Mouse (Mus musculus) gastrocnemius, adult 2 months (tissue): ENCODE data around the gene Pdzk1ip1. TPM values are rescaled to one million over a fixed set of nuclear protein-coding genes. Genes with fewer than 3 reads are reported as not detected.

ENCODE experiments used
- DNase-seq: peaks from one replicate; pipeline ENCODE4 v3.0.0; 2022
- H3K27ac ChIP-seq: fragments of 200-600 bp; 2 replicates; pipeline ENCODE4 v1.8.1; 2022; ENCODE audit warnings: mild to moderate bottlenecking
- H3K4me3 ChIP-seq: fragments of 200-600 bp; 2 replicates; pipeline ENCODE4 v1.8.1; 2022; ENCODE audit warnings: mild to moderate bottlenecking, moderate library complexity
- CTCF ChIP-seq: fragments of 200-600 bp; IDR thresholded peaks from 2 replicates; pipeline ENCODE4 v1.8.1; 2022; ENCODE audit warnings: antibody characterized with exemption, mild to moderate bottlenecking, moderate library complexity
- intact Hi-C: fragments of 180-260 bp; cut with DNase I; formaldehyde crosslinking; loops from one replicate; pipeline ENCODE4 v1.15.1; 2025
- long read RNA-seq, 2 experiments: library from polyadenylated mRNA; stranded (forward); transcript quantifications; one replicate each; pipeline ENCODE4 v2.0.0; 2021
- total RNA-seq, 2 experiments: library from RNA; stranded (reverse); gene quantifications; 2 replicates each; pipeline ENCODE4 v1.2.3; 2021

The Pdzk1ip1 gene
- total RNA-seq, result not detected
- long read RNA-seq, experiment 1, result 0 reads
- long read RNA-seq, experiment 2, result 0 reads

GRCm38 (mm10) chr4:115088611-115089338 is at the start of gene Pdzk1ip1:
Gene Pdzk1ip1 (plus strand): TSS chr4:115088708.
- no peak within 1 kb of the TSS for H3K27ac ChIP-seq
- TF ChIP-seq CTCF, result no peak
- intact Hi-C loops, result loop anchor here (5.0 kb wide), 1 partner anchor 91 kb away; no protein-coding TSS in a partner anchor
- H3K4me3 ChIP-seq, result no peak within 1 kb of the TSS
- no peak for DNase-seq

DNA sequence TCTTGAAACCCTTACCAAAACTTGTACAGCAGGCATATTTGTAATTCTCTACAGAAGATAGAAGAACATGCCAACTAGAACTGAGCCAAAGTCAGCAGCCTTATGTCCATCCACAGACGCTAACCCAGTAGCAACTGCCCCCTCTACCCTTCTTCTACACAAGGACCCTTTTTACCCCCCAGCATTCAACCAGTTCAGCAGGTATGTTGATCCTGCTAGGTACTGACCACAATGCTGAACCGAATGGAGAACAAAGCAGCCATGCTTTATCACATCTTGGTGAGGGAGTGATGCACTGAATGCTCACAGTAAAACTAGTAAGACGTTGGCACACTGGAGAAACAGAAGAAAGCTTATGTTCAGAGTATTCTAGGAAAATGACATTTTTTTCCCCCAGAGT is 42.9 kb upstream of the Pdzk1ip1 start:
- DNase-seq, result no peak
- intact Hi-C loops, result no loop called here
- Histone ChIP-seq H3K4me3 (no peak overlapping the region), H3K27ac (no peak overlapping the region)
- no peak for TF ChIP-seq CTCF

DNA sequence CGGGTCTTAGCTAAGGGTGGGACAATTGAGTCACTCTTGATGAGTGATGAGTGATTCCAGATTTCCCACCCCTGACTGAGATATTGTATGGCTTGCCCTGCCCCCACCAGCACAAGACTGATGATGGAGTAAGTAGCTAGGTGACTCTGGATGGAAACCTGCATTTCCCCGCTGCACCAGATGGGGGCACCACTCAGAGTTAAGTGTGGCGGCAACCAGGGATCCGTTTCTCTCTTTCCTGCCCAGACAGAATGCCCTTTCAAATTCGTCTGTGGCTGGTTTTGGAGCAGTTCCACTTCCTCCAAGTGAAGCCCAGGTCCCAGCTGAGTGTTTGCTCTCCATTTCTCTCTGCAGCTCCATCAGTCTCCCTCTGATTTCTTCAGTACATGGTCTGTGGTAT is 40.8 kb upstream of the Pdzk1ip1 start:
- intact Hi-C loops, result no loop called here

GRCm38 (mm10) chr4:115048190-115048589 is 40.3 kb upstream of the Pdzk1ip1 start:
- no peak overlapping the region for H3K4me3 ChIP-seq
- no peak for TF ChIP-seq CTCF
- intact Hi-C loops, result no loop called here

More for the DNA sequence above, 40.8 kb upstream of the Pdzk1ip1 start:
- peak; percentile 48 for DNase-seq
- TF ChIP-seq CTCF, result peak; percentile 66
- Histone ChIP-seq H3K4me3 (no peak overlapping the region), H3K27ac (no peak overlapping the region)

GRCm38 (mm10) chr4:115051245-115051644 is 37.3 kb upstream of the Pdzk1ip1 start:
- intact Hi-C loops, result loop anchor here (10.0 kb wide), 1 partner anchor 146 kb away; the partner anchor contains the start of gene Foxd2
- Histone ChIP-seq H3K4me3 (no peak overlapping the region), H3K27ac (no peak overlapping the region)
- no peak for TF ChIP-seq CTCF
- DNase-seq, result no peak

More at GRCm38 (mm10) chr4:115048190-115048589, 40.3 kb upstream of the Pdzk1ip1 start:
- DNase-seq, result no peak
- no peak overlapping the region for H3K27ac ChIP-seq

DNA sequence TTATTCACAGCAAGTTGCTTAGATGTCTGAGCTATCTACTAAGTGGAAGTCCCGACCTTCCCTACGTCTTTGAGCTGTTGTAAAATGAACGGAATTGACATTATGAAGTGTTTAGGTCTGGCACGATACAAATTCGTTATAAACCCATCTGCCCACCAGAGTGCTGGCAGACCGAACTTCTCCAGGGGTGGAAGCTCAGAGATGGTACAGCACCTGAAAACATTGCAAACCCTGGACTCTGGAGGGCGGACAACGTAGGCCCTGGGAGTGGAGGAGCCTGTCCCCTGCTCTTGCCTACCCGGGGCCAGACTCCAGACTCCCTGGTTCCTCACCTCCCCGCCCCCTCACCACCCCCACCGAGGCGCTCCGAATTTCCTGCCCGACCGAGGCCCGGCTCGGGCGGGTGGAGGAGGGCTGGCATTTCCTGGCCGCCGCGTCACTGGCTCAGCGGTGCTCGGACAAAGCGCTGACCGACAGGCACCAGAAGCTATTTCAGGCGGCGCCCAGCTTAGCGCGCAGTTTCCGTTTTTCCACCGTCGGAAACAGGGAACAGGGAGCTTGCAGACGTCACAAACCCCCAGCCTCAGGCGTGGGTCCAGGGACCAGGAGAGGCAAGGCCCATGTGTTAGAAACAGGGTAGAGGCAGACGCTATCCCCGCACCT is 36.0 kb upstream of the Pdzk1ip1 start:
- peak overlapping the region; percentile 86 for H3K27ac ChIP-seq
- intact Hi-C loops, result loop anchor here (10.0 kb wide), 1 partner anchor 148 kb away; the partner anchor contains the start of gene Foxd2
- peak overlapping the region; percentile 66 for H3K4me3 ChIP-seq
- TF ChIP-seq CTCF, result no peak
- peak; percentile 75 for DNase-seq

DNA sequence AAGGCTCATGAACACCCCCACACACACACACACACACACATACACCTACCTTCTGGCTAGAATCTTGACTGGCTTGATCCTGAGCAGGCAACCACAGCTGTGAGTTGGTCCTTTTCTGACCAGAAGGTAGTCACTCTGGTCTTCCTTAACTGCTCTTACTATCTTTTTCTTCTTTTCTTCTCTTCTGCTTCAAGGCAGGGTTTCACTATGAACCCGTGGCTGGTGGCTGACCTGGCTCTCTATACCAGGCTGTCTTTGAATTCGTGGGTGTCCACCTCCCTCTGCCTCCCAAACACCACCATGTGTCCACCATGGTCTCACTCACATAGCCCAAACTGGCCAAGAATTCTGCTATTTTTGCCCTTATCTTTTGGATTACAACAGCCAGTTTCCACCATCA is 33.5 kb upstream of the Pdzk1ip1 start:
- no peak for TF ChIP-seq CTCF
- intact Hi-C loops, result loop anchor here (10.0 kb wide), 1 partner anchor 150 kb away; the partner anchor contains the start of gene Foxd2
- DNase-seq, result no peak
- Histone ChIP-seq H3K27ac (no peak overlapping the region), H3K4me3 (no peak overlapping the region)

DNA sequence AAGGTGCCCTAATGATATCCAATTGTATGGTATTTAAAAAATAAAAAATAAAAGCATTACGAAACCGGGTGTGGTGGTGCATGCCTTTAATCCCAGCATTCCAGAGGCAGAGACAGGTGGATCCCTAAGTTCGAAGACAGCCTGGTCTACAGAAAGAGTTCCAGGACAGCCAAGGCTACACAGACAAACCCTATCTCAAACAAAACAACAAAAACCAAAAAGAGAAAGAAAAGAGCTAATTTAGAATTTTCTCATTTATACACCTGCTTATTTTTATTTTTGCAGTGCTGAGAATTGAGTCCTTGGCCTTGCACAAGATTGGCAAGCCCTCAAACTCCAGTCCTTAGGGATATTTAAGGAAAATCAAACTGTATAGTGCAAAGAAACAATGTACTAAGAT is 32.8 kb upstream of the Pdzk1ip1 start:
- intact Hi-C loops, result loop anchor here (10.0 kb wide), 1 partner anchor 151 kb away; the partner anchor contains the start of gene Foxd2
- no peak for DNase-seq
- Histone ChIP-seq H3K4me3 (peak overlapping the region; percentile 74; the same call in 1 of the 2 replicates), H3K27ac (peak overlapping the region; percentile 88; the same call in 1 of the 2 replicates)
- no peak for TF ChIP-seq CTCF

GRCm38 (mm10) chr4:115056371-115056920 is 32.1 kb upstream of the Pdzk1ip1 start, which contains the start of gene Tal1:
Gene Tal1 (plus strand): TSS chr4:115056426.
- intact Hi-C loops, result loop anchor here (10.0 kb wide), 1 partner anchor 152 kb away; the partner anchor contains the start of gene Foxd2
- H3K27ac ChIP-seq, result peak within 1 kb of the TSS; percentile 88
- peak within 1 kb of the TSS; percentile 74 for H3K4me3 ChIP-seq
- DNase-seq, result peak; percentile 51
- TF ChIP-seq CTCF, result no peak

DNA sequence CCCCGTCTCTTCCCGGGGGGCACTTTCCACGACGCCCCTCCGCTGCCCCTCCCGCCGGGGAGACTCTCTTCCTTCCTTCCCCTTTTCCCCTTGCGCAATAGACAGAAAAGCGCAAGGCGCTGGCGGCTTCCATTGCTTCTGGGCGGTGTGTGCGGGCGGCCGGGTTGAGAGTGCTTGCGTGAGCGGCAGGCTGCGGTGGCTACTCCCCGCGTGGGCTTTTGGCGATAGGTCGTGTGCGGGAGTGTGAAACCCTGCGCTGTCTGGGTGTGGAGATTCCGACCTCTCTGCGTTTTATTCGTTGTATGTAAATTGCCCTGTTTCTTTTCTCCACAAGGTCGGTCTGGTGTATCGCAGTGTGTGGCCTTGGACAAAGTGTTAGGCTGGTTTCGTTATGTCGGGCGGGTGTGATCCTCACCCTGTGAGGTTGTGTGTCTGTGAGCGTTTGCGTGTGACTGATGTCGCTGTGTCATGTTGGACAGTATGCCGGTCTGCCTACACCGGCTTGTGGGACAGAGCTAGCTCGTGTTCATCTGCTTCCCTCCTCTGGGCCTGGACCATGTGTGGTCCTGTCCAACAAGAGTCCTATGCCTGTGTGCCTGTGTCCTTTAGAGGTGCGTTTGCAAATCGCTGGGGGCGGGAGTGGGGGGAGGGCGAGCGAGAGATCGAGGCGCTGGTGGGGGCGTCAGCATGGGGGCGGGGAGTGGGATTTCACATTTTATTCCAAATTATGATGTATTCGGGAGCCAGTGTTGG is 31.4 kb upstream of the Pdzk1ip1 start:
- peak overlapping the region; percentile 88 for H3K27ac ChIP-seq
- H3K4me3 ChIP-seq, result peak overlapping the region; percentile 74
- peak; percentile 58 for DNase-seq
- intact Hi-C loops, result loop anchor here (10.0 kb wide), 1 partner anchor 152 kb away; the partner anchor contains the start of gene Foxd2
- TF ChIP-seq CTCF, result no peak

- DNase-seq, result no peak
- peak overlapping the region; percentile 88 for H3K27ac ChIP-seq
- peak overlapping the region; percentile 74 for H3K4me3 ChIP-seq
- intact Hi-C loops, result loop anchor here (10.0 kb wide), 1 partner anchor 153 kb away; the partner anchor contains the start of gene Foxd2
- no peak for TF ChIP-seq CTCF
Observed at GRCm38 (mm10) chr4:115057674-115058316, 30.7 kb upstream of the Pdzk1ip1 start.
